Mouse (Mus musculus) 416B (cell line): ENCODE measurements at regions not wholly inside any gene's neighbourhood (a gene's known extent, or its start where the extent isn't known, plus 50 kb on each side); places are given as distances from the start of the nearest gene placed in this dataset.

Source experiments
- DNase-seq: peaks from one replicate; pipeline ENCODE4 v3.0.0; 2011; ENCODE audit warnings: low read depth

DNA sequence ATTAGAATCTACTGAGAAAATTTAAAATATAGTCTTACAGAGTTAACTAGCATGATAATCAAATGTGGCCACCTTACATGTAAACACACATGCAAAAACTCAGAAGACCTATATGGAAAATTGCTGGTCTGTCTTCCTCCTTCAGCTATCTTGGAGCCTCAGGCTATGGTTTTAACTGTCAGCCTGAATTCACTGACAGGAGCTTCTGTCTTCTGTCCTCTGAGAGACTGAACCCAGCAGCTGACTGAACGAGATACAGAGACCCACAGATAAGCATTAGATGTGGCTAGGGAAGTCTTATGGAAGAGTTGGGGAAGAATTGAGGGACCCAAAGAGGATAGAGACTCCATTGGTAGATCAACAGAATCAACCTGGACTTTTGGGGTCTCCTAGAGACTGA, 360.0 kb upstream of the Meox2 start:
- no peak for DNase-seq

DNA sequence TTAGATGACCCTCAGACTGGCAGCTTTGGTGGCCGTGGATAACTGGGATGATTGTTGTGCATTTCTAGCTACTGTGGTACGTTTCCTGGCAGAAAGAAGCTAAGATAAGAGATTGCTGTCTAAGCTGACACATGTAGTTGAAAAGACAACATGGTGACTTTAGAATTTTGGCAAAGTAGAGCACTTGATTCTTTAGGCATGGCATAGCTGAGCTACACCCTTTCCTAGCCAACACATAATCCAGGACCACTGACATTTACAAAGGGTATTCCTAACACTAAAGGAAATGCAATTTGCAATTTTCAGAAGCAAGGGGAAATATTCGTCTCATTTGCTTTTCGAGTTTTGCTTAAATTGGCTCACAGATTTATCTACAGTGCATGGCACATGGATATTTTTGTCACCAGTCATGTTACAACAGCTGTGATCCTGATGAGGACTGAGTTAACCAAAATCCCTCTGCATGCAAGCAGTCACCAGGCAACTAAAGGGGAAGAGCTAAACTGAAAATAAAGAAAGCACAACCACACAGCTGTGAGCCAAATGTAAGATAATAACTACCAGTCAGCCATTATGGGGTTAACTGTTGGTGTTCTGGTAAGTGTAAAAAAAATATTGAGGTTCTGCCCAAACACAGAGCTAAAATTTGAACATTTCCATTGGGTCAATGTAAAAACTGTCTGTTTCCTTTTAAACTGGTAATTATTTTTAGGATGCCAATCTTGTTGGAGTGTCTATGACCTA, 342.9 kb upstream of the Meox2 start:
- no peak for DNase-seq

DNA sequence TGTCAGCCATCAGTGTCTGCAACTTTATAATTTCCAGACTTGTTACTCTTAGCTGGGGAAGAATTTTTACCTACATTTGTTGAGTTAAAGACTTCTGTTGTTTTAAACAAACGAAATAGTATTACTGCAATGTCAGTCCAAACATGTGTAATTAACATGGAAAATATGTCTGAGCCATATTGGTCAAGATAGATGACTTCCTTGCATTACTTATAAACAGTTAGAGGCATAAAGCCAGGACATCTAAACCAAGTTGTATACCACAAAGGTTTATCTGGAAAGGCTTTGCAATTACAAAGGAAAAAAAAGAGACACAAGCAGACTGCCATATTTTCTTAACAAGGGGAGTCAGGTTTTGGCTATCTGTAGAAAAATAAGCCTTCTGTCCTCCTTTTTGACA, 342.2 kb upstream of the Meox2 start:
- DNase-seq: no peak

DNA sequence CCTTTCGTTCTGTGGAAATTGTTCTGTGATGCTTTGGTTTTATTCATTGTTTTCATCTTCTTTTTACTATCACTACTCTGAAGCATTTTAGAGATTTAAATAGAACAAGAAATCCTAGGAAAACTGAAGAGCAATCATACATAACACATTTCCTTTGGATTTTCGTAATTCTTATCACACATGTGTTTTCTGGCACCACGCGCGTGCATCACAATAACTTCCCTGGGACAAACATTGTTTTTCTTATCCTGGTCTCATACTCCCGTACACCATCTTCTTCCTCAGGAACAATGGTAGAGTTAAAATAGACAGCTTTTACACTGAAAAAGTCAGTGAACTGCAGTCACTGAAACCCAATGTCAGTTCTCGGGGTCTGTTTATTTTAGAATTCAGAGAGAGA, 327.6 kb upstream of the Meox2 start:
- DNase-seq: no peak

DNA sequence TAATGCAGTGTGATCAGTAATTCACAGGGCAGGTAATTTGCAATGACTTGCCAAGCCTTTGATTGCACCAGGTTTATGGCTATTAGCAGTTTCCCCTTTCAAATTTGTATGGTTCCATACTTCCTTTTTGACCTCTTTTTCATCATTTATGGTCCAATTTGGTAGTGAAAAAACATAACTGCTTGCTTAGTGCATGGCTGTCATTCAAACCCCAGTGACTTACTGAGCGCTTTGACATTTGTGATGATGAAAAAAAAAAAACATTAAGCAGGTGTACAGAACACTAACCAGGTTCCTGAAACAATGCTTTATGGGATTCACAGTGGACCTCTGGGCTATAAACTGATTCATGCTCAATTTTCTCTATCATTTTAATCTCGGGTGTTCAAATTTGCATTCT, 317.5 kb upstream of the Meox2 start:
- DNase-seq: no peak

DNA sequence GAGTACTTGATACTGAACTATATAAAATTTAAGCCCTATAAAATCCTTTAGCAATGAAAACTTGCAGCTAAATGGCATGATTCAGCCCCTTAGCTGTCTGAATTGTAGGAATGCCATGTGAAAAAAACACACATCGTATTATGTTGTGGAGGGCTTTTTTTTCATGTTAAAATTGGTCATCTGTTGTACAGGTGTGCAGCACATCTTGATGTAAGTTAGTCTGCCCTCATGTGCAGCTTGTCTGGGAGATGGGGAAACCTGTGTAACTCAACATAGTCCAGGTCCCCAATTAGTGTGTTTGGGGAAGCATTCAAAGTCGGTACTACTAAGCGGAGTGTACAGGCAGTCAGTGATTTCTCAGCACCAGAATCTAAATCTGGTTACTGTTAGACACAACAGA, 316.9 kb upstream of the Meox2 start:
- DNase-seq: no peak

DNA sequence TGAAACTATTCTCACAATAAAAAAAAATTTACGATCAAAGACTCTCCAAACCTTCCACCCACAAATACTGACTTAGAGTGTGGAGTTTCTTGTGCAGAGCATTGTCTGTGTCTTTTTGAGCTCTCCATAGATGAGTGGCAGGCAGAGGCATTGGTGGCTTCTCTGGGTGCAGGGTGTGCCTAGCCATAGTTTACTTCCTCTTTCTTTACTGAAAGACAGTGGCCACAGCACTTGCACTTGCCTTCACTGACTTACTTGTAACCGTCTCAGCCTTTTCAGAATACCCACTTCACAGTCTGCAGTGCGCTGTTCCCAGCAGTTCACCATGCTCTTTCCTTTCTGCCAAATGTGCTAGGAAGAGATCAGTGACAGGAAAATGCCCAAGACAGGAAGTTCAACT, 316.1 kb upstream of the Meox2 start:
- DNase-seq: no peak

DNA sequence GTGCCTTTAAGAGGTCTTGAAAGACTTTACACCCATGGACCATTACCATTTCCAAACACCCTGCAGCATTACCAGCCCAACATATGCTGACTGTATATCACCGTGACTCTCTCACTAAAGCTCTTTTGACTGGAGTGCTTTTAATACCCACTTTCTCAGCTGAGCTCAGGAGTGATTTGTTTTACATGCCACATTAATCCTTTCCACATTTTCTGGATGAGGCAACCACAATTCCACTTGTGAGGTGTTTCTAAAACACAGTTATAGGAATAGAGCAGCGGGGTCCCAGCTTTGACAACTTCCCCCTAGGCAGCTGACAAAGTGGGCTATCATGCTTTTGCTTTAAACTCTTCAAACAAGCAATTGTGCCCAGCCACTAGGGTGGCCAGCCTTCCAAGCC, 314.5 kb upstream of the Meox2 start:
- DNase-seq: no peak

DNA sequence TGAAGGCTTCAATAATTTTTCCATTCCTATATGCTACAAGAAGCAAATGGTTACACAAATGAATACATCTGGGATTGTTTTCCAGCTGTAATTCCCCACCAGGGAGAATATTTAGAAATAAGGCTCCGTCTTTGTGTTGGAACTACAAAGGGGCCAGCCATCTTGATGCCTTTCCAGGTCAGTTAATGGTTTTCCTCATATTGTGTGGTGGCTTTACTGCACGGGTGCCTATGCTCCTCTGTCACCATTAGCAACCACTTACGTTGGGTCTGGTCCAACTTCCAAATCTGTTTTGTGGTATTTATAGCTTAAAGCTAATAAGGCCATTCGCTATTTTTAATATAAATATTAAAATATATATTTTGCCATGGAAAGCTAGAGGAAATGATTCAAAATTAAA, 312.1 kb upstream of the Meox2 start:
- no peak for DNase-seq

DNA sequence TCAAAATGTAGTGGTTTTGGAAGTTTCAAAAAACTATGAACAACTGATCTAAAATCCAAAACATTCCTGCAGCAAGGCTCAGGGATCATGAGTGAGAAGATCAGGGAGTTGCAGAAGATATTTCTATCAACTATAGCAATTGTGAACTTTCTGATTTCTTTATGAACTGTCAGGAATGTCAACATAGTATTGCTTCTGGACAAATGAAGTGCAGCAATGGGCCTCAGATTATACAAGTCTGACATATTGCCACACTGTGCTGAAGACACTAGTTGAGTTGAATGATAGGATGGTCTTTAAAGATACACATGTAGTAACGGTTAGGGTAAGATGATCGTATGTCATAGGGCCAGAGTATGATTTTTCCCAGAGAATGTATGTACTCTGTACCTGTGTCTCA, 290.4 kb upstream of the Meox2 start:
- no peak for DNase-seq

DNA sequence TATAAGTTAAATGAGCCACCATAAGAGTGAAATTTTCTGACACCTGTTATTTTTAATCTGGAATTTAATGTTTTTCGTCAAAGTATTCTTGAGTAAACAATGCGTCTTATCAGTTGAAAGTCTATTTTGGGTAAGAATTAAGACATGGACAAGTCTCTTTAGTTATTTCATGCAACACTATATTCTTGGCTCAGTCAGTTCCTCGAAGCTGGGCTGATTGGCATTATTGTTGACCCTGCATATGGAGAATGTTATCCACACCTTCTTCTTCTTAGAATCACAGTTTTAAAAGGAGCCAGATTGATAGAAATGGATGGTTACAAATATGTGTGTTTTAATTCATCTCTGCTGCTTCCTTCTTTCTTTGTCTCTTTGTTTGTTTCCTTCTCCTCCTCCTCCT, 289.5 kb upstream of the Meox2 start:
- DNase-seq: no peak

DNA sequence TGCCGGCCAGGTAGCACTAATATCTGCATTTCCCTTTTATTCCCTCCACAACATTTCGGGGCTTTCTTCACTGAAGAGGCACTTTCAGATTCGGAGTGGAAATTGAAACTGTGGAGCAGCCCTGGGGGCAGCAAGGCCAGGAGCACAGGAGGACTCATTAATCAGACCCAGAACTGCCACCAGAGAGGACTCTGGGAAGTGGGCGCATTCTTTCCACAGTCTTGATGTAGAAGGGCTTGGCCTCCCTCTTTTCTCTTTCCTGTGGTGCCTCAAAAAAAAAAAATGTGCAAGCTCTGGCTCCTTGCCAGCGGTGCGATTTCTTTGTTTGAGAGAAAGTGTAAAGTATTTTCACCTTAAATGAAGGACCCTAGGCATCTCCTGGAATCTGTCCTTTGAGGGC, 281.6 kb upstream of the Meox2 start:
- no peak for DNase-seq

DNA sequence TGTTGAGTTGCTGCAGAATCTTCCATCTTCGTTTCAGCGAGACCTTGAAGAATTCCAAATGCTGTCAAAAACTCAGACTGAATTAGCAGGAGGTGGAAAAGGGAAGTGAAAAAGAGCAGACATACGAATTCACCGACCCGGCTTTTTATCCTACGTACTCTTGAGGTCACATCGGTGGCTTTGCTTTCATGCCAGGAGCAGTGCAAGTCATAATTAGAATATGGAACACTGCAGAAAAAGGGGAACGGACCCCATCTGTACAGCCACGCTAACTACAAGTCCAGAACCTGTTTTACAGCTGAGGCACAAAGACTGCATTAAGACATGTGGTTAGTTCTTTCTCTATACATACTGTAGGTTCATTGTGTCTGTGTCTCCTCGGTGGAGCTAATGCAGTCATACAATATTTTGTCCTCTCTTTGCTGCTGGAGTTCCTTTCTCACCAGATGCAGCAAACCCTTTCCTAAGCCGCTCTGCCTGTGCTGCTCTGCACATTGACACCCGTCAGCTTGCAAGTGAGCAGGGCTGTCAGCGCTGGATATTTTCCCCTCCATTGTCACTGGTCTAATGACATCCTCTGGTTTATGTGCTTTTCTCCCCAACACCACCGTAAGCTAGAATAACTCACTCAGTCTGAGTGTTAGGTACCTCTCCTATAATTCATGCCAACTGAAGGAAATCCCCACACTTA, 276.9 kb upstream of the Meox2 start:
- DNase-seq: no peak

DNA sequence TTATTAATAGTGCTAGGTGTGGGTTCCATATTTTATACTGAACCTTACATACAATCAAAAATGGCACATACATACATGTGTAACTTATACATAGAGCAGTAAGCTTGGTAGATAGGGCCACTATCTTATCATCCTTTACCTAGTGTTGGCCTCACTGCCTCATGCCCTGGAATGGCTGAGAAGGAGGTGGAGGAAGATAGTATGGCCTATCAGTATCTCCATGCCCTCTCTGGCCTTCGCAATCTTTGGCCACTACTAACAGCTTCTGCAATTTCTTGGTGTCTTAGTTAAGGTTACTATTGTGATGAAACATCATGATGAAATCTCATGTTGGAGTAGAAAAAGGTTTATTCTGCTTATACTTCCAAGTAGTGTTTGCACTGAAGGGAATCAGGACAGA, 265.4 kb upstream of the Meox2 start:
- DNase-seq: no peak

DNA sequence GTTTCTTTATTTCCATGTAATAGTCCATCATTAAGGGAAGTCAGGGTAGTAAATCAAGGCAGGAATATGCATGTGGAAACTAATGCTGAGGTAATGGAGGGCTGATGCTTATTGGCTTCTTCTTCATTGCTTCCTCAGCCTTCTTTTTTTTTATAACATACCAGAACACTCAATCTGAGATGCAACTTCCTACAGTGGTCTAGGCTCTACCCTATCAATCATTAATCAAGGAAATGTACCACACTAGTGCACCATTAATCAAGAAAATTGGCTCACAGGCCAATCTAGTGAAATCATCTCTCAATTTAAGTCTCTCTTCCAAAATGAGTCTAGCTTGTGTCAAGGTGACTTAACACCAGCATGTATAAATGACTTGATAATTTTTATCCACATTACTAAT, 263.2 kb upstream of the Meox2 start:
- DNase-seq: no peak

DNA sequence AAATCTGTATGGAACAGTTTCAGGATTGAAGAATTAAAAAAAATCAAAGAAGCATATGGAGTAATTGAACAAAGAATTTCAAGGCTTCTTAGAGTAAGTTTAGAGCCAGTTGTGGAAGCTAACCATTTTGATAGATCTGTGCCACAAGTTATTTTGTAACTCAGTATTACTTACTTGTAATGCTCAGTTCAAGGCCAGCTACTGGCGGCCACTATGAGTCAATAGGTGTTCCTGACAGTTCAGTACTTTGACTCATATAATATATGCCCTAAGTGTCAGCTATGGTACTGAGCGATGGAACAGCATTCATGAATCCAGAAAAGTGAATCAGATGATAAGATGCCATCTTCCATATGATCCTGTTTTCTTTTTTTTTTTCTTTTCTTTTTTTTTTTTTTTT, 259.3 kb upstream of the Meox2 start:
- no peak for DNase-seq

DNA sequence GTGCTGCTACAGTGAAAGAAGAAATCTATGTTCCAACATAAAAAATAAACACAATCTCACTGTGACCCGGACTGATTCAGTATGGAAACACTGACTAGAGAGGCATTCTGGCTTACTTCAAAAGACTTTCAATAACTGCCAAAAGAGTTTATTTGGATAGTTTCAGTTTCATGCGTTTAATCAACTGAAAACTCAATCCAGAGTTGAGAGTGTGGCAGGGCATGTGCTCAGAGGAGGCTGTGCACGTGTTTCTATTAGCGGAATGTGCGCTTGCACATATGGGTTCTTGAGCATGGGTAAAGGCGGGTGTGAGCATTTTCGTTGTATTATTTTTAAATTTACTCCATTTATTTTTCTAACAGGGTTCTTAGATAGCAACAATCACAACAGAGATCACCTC, 245.2 kb upstream of the Meox2 start:
- DNase-seq: no peak

DNA sequence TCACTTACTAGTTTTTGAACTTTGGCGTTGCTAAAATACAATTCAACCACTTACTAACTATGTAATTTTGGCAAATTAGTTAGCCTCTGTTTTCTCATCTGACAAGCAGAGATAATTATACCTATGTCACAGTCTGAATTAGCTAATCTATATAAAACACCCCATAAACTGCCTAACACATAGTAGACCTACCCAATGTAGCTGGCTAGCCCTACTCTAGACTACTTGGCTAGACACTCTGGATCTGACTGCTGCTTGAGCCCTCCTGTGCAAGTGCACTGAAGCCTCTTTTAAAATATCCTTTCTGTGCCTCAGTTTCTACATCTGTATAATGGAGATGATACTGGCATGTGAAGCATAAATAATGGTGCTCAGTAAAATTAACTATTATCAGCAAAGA, 227.6 kb upstream of the Meox2 start:
- DNase-seq: no peak

DNA sequence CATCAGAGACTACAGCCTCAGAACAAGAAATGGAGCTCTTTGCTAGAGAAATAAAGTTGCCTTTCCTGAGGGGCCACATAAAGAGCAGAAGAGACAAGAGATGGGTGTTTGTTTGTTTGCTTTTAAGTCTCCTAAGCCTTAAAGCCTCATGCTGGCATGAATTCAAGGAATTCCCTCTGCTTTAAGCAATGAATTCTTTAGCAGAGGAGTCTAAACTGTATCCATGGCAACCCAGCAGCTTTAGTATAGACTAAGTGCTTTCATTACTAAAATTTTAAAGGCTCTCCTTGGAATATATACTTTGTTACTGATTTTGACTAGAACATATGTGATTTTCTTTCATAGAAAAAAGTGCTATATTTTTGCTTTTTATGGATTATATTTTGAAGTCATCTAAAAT, 195.0 kb upstream of the Meox2 start:
- DNase-seq: no peak

DNA sequence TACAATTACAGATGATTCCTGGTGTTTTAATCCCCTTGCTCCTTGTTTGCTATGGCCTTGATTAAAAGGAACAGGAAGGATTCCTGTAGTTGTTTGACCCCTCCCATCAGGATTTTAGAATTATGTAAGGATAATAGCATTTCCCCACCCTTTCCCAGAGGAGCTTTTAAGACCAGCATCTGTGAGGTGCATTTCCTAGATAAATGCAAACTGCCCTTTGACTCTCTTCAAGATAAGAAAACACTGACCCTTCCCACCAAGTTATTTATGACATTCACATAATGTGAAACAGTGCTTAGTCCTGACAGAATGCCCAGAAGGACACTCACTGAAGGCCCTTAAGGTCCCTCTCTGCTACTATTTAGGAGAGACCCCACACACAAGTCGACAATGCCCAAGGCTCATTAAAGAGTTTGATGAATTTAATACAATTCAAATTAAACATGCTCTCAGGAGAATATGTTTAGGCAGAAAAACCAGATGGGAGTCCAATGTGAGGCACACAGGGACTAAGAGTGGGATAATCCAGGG, 190.7 kb upstream of the Meox2 start:
- no peak for DNase-seq

DNA sequence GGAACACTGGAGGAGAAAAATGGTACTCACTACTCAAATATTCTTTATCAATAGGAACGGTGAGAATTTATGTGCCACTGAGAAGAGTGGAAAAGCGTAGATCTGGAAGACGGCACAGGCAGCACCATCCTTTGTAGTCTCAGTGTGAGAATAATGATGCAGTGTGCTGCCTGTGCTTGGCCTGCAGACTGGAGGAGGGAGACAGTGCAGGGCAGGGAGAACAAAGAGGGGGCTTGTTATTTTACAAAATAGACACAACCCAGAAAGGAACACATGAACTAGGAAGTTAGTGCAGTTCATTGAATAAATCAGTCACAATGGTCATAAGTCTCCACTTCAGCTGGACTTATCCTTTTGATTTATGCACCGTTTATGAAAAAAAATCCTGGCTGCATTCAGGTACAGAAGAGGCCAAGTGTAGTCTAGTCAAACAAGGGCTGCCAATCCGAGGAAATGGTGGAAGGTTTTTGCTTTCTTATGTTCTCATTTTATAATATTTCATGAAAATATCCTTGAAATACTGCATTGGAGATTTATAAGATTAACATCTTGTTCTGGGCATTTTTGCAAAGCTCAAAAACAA, 190.0 kb upstream of the Meox2 start:
- DNase-seq: no peak

DNA sequence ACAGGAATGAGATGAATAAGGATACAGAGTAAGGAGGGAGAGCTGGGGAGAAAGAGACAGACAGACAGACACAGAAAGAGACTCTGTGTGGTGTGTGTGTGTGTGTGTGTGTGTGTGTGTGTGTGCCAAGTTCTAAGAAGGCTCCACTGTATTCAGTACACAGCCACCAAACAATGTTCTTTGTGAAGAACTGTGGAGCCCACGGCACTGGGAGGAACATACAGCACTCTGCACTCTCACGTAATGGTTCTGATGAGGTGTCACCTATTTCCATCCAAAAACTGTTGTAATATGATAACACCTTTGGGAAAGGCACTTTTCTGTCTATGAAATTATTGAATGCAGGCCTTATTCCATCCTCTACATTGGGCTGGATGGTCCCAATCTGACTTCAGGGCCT, 184.8 kb upstream of the Meox2 start:
- no peak for DNase-seq

DNA sequence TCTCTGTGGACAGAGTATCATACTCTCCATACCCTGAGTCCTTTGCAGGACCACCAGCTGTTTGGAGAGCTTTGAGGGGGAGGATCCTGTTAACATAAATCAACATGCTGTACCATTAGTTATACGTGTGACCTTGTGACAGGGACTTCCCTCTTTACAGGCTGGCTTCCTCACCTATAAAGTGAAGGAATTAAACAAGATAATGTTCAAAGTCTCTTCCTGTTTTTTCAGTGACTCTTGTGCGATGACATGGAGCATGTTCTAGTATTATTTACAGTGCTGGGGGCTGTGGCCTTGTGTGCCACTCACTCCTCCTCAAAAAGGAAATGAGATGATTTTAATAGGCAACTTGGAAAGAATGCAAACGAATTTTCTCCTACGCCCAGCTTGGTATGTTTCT, 182.1 kb upstream of the Meox2 start:
- DNase-seq: no peak
